In the genomic region with DNA sequence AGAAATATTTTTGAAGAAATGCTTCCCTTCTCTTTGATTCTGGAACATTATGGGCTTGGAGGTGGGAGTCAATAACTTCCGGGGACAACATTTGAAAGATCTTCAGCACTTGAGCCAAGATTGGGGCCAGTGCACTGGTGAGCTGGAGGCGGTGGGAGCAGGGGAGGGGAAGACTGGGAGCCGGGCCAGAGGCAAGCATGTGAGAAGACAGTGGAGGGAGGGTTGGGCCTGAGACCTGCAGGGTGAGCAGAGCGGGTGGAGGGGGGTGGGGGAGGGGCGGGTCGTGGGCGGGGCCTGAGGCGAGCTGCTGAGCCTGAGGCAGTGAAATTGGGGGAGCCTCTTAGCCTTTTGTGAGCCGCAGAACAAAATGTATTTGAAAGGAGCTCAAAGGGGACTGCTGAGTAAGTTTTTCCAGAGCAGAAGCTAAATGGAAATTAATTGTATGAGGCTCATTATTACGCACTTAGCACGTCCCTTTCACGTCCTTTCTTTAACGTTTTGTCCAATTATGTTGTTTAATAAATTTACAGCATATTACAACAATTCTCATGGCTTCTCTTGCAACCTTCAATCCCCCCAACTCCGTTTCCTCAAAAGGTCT, we compare ENCODE assay signal across 8 mouse cellular contexts.
A peak's percentile ranks its signal among the peaks of the same experiment; 100 is the strongest.
DNase-seq lines count a peak whose midpoint lies in the region; ATAC-seq lines count a peak whose summit lies in the region.

No protein-coding gene starts in this region.

- H3K4me3 ChIP-seq in forebrain, embryonic 11.5 days (ENCODE audit: low read depth, low read length) = no peak overlapping the region
- H3K4me3 ChIP-seq in lung, embryonic 15.5 days = no peak overlapping the region

- no peak overlapping the region for H3K27ac ChIP-seq in forebrain, embryonic 11.5 days (ENCODE audit: low read depth, low read length)
- peak overlapping the region; percentile 27; the same call in 1 of the 2 replicates for H3K27ac ChIP-seq in lung, embryonic 15.5 days

- peaks cover 6% of the 10 kb centered on the region; the same call in 1 of the 2 replicates for H3K9me3 ChIP-seq in forebrain, embryonic 11.5 days (ENCODE audit: control insufficient read depth, low read length)
- no peaks in the 10 kb centered on the region for H3K9me3 ChIP-seq in lung, embryonic 15.5 days

- peaks cover 13% of the 10 kb centered on the region; the same call in 1 of the 2 replicates for H3K27me3 ChIP-seq in forebrain, embryonic 11.5 days (ENCODE audit: control insufficient read depth, insufficient read depth, low read length)
- H3K27me3 ChIP-seq in lung, embryonic 15.5 days = no peaks in the 10 kb centered on the region

- no peak overlapping the region for H3K4me2 ChIP-seq in forebrain, embryonic 11.5 days (ENCODE audit: low read depth, low read length, severe bottlenecking)
- 0 out of 2 replicates have a peak overlapping the region, but pooled peaks have one; percentile 10 for H3K4me2 ChIP-seq in lung, embryonic 15.5 days

- WGBS in forebrain, embryonic 11.5 days = 10% methylated on average over 14 of the region's 14 CpGs
- WGBS in lung, embryonic 15.5 days = 19% methylated on average over 14 of the region's 14 CpGs

- no peaks in the 10 kb centered on the region for H3K36me3 ChIP-seq in forebrain, embryonic 11.5 days (ENCODE audit: control insufficient read depth, insufficient read depth, low read length)
- no peaks in the 10 kb centered on the region for H3K36me3 ChIP-seq in lung, embryonic 15.5 days

- peak; percentile 38 for DNase-seq in ovary, adult 18-20 months (ENCODE audit: low spot score)
- DNase-seq in ovary, postnatal 10 days (ENCODE audit: low spot score) = no peak
- DNase-seq in forebrain, embryonic 11.5 days (ENCODE audit: low spot score) = peak; percentile 84
- peak; percentile 7 to 10 for DNase-seq in kidney, adult 8-10 months
- peak; percentile 20 for DNase-seq in retina, postnatal 7 days (ENCODE audit: low read depth, low spot score)
- DNase-seq in T-cell, adult 2 months (ENCODE audit: low spot score) = no peak

- H3K4me1 ChIP-seq in forebrain, embryonic 11.5 days (replicated peaks; ENCODE audit: control insufficient read depth, insufficient read depth, low read length) = peaks cover 5% of the 10 kb centered on the region; the same call in 1 of the 2 replicates
- H3K4me1 ChIP-seq in lung, embryonic 15.5 days = peaks cover 14% of the 10 kb centered on the region

- peak; percentile 96 for ATAC-seq in forebrain, embryonic 11.5 days (replicated peaks; ENCODE audit: low FRiP score)
- ATAC-seq in lung, embryonic 15.5 days (ENCODE audit: borderline replicate concordance, extremely low read depth, low FRiP score, low TSS enrichment) = peak; percentile 95
- no peak for ATAC-seq in erythroblast, adult 5-6 weeks (replicated peaks; ENCODE audit: low FRiP score, poor library complexity, severe bottlenecking)

- H3K9ac ChIP-seq in forebrain, embryonic 11.5 days (ENCODE audit: low read length) = no peak overlapping the region
- H3K9ac ChIP-seq in lung, embryonic 15.5 days = no peak overlapping the region

Comparison
In these comparisons a context has a peak if more than half of its experiments do, and no peak if none do; other contexts are left out.
1. DNase-seq: peak in ovary, adult 18-20 months (single experiment), forebrain, embryonic 11.5 days (single experiment), kidney, adult 8-10 months (2 of 2) and retina, postnatal 7 days (single experiment); none in ovary, postnatal 10 days (single experiment) and T-cell, adult 2 months (single experiment).